Mouse (Mus musculus): ENCODE measurements around the gene F11r. TPM values are rescaled to one million over a fixed set of nuclear protein-coding genes. Genes with fewer than 3 reads are reported as not detected.
A peak's percentile ranks its signal among the peaks of the same experiment; 100 is the strongest.

F11r gene
- polyA plus RNA-seq, 1 experiment from 2014 or later, result 70.6 TPM

- peak overlapping the region; percentile 65 for H3K9ac ChIP-seq
- no peaks in the 10 kb centered on the region for H3K36me3 ChIP-seq
- peak overlapping the region; percentile 57 for H3K4me3 ChIP-seq
- H3K9me3 ChIP-seq, result no peaks in the 10 kb centered on the region
- peak overlapping the region; percentile 70 for H3K4me2 ChIP-seq
- no peaks in the 10 kb centered on the region for H3K27me3 ChIP-seq
- under 1% methylated on average over 53 of the region's 53 CpGs for WGBS
- H3K27ac ChIP-seq, result peak overlapping the region; percentile 96
- H3K4me1 ChIP-seq, result peaks cover 7% of the 10 kb centered on the region
- peak; percentile 53 for ATAC-seq (ENCODE audit: insufficient number of reproducible peaks, low FRiP score, low TSS enrichment, low read depth)
These were observed 66.4 kb downstream of the F11r start for GRCm38 (mm10) chr1:171503592-171504291.

- WGBS, result 74% methylated on average over 4 of the region's 4 CpGs
- Histone ChIP-seq H3K4me3 (peak overlapping the region; percentile 57), H3K9ac (no peak overlapping the region)
These were observed 67.3 kb downstream of the F11r start for GRCm38 (mm10) chr1:171504586-171504985.

GRCm38 (mm10) chr1:171513234-171513633 lies 75.9 kb downstream of the F11r start:
- no peak for ATAC-seq (ENCODE audit: insufficient number of reproducible peaks, low FRiP score, low TSS enrichment, low read depth)
- WGBS, result 86% methylated on average over 2 of the region's 2 CpGs
- no peaks in the 10 kb centered on the region for H3K27me3 ChIP-seq
- H3K4me3 ChIP-seq, result no peak overlapping the region
- no peak overlapping the region for H3K27ac ChIP-seq
- no peaks in the 10 kb centered on the region for H3K4me1 ChIP-seq
- no peaks in the 10 kb centered on the region for H3K9me3 ChIP-seq
- H3K36me3 ChIP-seq, result no peaks in the 10 kb centered on the region
- no peak overlapping the region for H3K4me2 ChIP-seq
- H3K9ac ChIP-seq, result no peak overlapping the region

More at GRCm38 (mm10) chr1:171504586-171504985, 67.3 kb downstream of the F11r start:
- Histone ChIP-seq H3K27ac (no peak overlapping the region), H3K4me2 (peak overlapping the region; percentile 70; the same call in 1 of the 2 replicates), H3K9me3 (no peaks in the 10 kb centered on the region), H3K36me3 (no peaks in the 10 kb centered on the region), H3K27me3 (no peaks in the 10 kb centered on the region), H3K4me1 (peaks cover 7% of the 10 kb centered on the region)
- no peak for ATAC-seq (ENCODE audit: insufficient number of reproducible peaks, low FRiP score, low TSS enrichment, low read depth)

DNA sequence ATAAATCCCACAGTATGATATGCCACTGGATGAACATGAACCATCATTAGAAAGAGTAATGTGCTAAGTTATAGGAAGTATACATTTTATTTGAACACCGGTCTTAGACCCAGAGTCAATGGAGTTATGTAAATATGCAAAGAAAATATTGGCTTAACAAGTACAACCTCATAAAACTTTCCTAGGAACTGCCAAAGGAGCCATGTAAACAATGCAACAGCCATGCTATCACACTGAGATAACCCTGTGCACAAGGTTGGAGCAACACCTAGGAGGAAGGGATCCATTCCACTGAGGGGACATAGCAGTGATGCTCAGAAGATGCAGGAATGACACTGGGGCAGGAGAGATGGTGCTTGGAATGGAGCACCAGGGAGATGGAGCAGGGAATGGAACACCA lies 76.4 kb downstream of the F11r start:
- H3K27me3 ChIP-seq, result no peaks in the 10 kb centered on the region
- no peaks in the 10 kb centered on the region for H3K9me3 ChIP-seq
- H3K27ac ChIP-seq, result no peak overlapping the region
- no peak overlapping the region for H3K4me2 ChIP-seq
- H3K9ac ChIP-seq, result no peak overlapping the region
- 95% methylated on average over 1 of the region's 1 CpGs for WGBS
- H3K4me3 ChIP-seq, result no peak overlapping the region
- no peak for ATAC-seq (ENCODE audit: insufficient number of reproducible peaks, low FRiP score, low TSS enrichment, low read depth)
- H3K36me3 ChIP-seq, result no peaks in the 10 kb centered on the region
- no peaks in the 10 kb centered on the region for H3K4me1 ChIP-seq

Other genes starting within 250 kb of the F11r start
- 5.8 and 7.1 TPM in 2 replicates for gene Pcp4l1, start 241.3 kb upstream of the F11r start, polyA plus RNA-seq (2015; fragmentation: Nextera tagmentation; extraction: Ambion mirVana)
- 0.11 and 0.33 TPM in 2 replicates for gene Nr1i3, start 223.6 kb upstream of the F11r start, polyA plus RNA-seq (2015; fragmentation: Nextera tagmentation; extraction: Ambion mirVana)
- 29.8 and 32.7 TPM in 2 replicates for gene Tomm40l, start 215.0 kb upstream of the F11r start, polyA plus RNA-seq (2015; fragmentation: Nextera tagmentation; extraction: Ambion mirVana)
- gene Apoa2, start 212.5 kb upstream of the F11r start, polyA plus RNA-seq (2015; fragmentation: Nextera tagmentation; extraction: Ambion mirVana), result 3.6 and 17.5 TPM in 2 replicates
- gene Fcer1g, start 203.2 kb upstream of the F11r start, polyA plus RNA-seq (2015; fragmentation: Nextera tagmentation; extraction: Ambion mirVana), result 94.7 and 98.6 TPM in 2 replicates
- gene Adamts4, start 187.1 kb upstream of the F11r start, polyA plus RNA-seq (2015; fragmentation: Nextera tagmentation; extraction: Ambion mirVana), result 17.6 and 19.4 TPM in 2 replicates
- gene Ndufs2, start 186.1 kb upstream of the F11r start, polyA plus RNA-seq (2015; fragmentation: Nextera tagmentation; extraction: Ambion mirVana), result 217 and 252 TPM in 2 replicates
- 63.2 and 69.1 TPM in 2 replicates for gene B4galt3, start 167.2 kb upstream of the F11r start, polyA plus RNA-seq (2015; fragmentation: Nextera tagmentation; extraction: Ambion mirVana)
- gene Ppox, start 156.3 kb upstream of the F11r start, polyA plus RNA-seq (2015; fragmentation: Nextera tagmentation; extraction: Ambion mirVana), result 44.7 and 49.5 TPM in 2 replicates
- 81.5 and 83.1 TPM in 2 replicates for gene Usp21, start 149.5 kb upstream of the F11r start, polyA plus RNA-seq (2015; fragmentation: Nextera tagmentation; extraction: Ambion mirVana)
- 113 and 116 TPM in 2 replicates for gene Ufc1, start 142.5 kb upstream of the F11r start, polyA plus RNA-seq (2015; fragmentation: Nextera tagmentation; extraction: Ambion mirVana)
- gene Dedd, start 108.4 kb upstream of the F11r start, polyA plus RNA-seq (2015; fragmentation: Nextera tagmentation; extraction: Ambion mirVana), result 52.2 and 56.9 TPM in 2 replicates
- gene Nit1, start 91.9 kb upstream of the F11r start, polyA plus RNA-seq (2015; fragmentation: Nextera tagmentation; extraction: Ambion mirVana), result 38.8 and 38.9 TPM in 2 replicates
- 93.0 and 95.1 TPM in 2 replicates for gene Pfdn2, start 91.9 kb upstream of the F11r start, polyA plus RNA-seq (2015; fragmentation: Nextera tagmentation; extraction: Ambion mirVana)
- 1.5 TPM in 2 replicates for gene Klhdc9, start 76.7 kb upstream of the F11r start, polyA plus RNA-seq (2015; fragmentation: Nextera tagmentation; extraction: Ambion mirVana)
- gene Nectin4, start 67.4 kb upstream of the F11r start, polyA plus RNA-seq (2015; fragmentation: Nextera tagmentation; extraction: Ambion mirVana), result 56.3 and 61.5 TPM in 2 replicates
- 2.9 and 3.2 TPM in 2 replicates for gene Arhgap30, start 48.6 kb upstream of the F11r start, polyA plus RNA-seq (2015; fragmentation: Nextera tagmentation; extraction: Ambion mirVana)
- 71.1 and 75.8 TPM in 2 replicates for gene Usf1, start 26.2 kb upstream of the F11r start, polyA plus RNA-seq (2015; fragmentation: Nextera tagmentation; extraction: Ambion mirVana)
- gene Tstd1, start 18.7 kb upstream of the F11r start, polyA plus RNA-seq (2015; fragmentation: Nextera tagmentation; extraction: Ambion mirVana), result 5.2 and 8.5 TPM in 2 replicates
- 17.3 and 21.1 TPM in 2 replicates for gene Alyref2, start 65.9 kb downstream of the F11r start, polyA plus RNA-seq (2015; fragmentation: Nextera tagmentation; extraction: Ambion mirVana)
- gene Itln1, start 97.8 kb downstream of the F11r start, polyA plus RNA-seq (2015; fragmentation: Nextera tagmentation; extraction: Ambion mirVana), result not detected in 2 replicates
- gene Cd244a, start 121.7 kb downstream of the F11r start, polyA plus RNA-seq (2015; fragmentation: Nextera tagmentation; extraction: Ambion mirVana), result 0.08 and 0.12 TPM in 2 replicates
- gene Ly9, start 169.9 kb downstream of the F11r start, polyA plus RNA-seq (2015; fragmentation: Nextera tagmentation; extraction: Ambion mirVana), result 0.73 TPM in 2 replicates
- gene Slamf7, start 215.5 kb downstream of the F11r start, polyA plus RNA-seq (2015; fragmentation: Nextera tagmentation; extraction: Ambion mirVana), result 0.13 and 0.20 TPM in 2 replicates
- gene Cd48, start 244.5 kb downstream of the F11r start, polyA plus RNA-seq (2015; fragmentation: Nextera tagmentation; extraction: Ambion mirVana), result 4.8 and 5.2 TPM in 2 replicates